Mouse (Mus musculus) forebrain, embryonic 12.5 days (tissue): ENCODE measurements around the gene Fitm2. TPM values are rescaled to one million over a fixed set of nuclear protein-coding genes. Genes with fewer than 3 reads are reported as not detected.
A peak's percentile ranks its signal among the peaks of the same experiment; 100 is the strongest.
"Not testable (repeated sequence)": the region's sequence is repeated elsewhere in the genome, so short reads cannot be mapped to it uniquely, and the experiment has no call there.

Experiments used
- ATAC-seq: fragments of 200-750 bp; cut with Nextera tagmentation; 2 replicates; pipeline ENCODE4 v1.8.0; 2017; ENCODE audit warnings: moderate TSS enrichment; ENCODE audit not compliant: low FRiP score
- H3K27ac ChIP-seq: fragments of 300-500 bp; sonication (generic); 2 replicates; pipeline ENCODE4 v1.5.1; 2016; ENCODE audit warnings: mild to moderate bottlenecking
- H3K27me3 ChIP-seq: fragments of 300-500 bp; sonication (generic); 2 replicates; pipeline ENCODE4 v1.6.1; 2016; ENCODE audit warnings: mild to moderate bottlenecking
- H3K36me3 ChIP-seq: fragments of 300-500 bp; sonication (generic); replicated peaks from 2 replicates; pipeline ENCODE4 v1.6.1; 2016; ENCODE audit warnings: mild to moderate bottlenecking
- H3K4me1 ChIP-seq: fragments of 300-500 bp; sonication (generic); 2 replicates; pipeline ENCODE4 v1.6.1; 2016
- H3K4me2 ChIP-seq: fragments of 300-500 bp; sonication (generic); 2 replicates; pipeline ENCODE4 v1.6.1; 2016; ENCODE audit warnings: mild to moderate bottlenecking, moderate library complexity
- H3K4me3 ChIP-seq: fragments of 300-500 bp; sonication (generic); replicated peaks from 2 replicates; pipeline ENCODE4 v1.5.1; 2016; ENCODE audit warnings: mild to moderate bottlenecking
- H3K9ac ChIP-seq: fragments of 300-500 bp; sonication (generic); 2 replicates; pipeline ENCODE4 v1.6.1; 2016; ENCODE audit warnings: mild to moderate bottlenecking
- H3K9me3 ChIP-seq: fragments of 300-500 bp; sonication (generic); 2 replicates; pipeline ENCODE4 v1.6.1; 2016
- WGBS: fragments of 180-500 bp; shearing (Covaris S2); methylation state at CpG from one replicate; pipeline ENCODE4 v1.1.7; 2016; 5-methylcytosine and 5-hydroxymethylcytosine counted together
- polyA plus RNA-seq: library from polyadenylated mRNA; unstranded; fragments of >200 nt; fragmentation: Nextera tagmentation; extraction: Ambion mirVana; gene quantifications from 2 replicates; pipeline ENCODE4 v1.2.1, GENCODE M21; 2016

The Fitm2 gene
- polyA plus RNA-seq, 1 experiment from 2014 or later, result 11.7 TPM

- H3K27me3 ChIP-seq, result peaks cover 12% of the 10 kb centered on the region
- ATAC-seq, result no peak
- H3K4me2 ChIP-seq, result no peak overlapping the region
Measured at GRCm38 (mm10) chr2:163462386-163462785, 10.0 kb downstream of the Fitm2 start.

GRCm38 (mm10) chr2:163461307-163461706 lies 11.1 kb downstream of the Fitm2 start:
- H3K4me1 ChIP-seq, H3K4me2 ChIP-seq, H3K36me3 ChIP-seq, H3K9ac ChIP-seq, H3K4me3 ChIP-seq, ATAC-seq, H3K9me3 ChIP-seq, H3K27ac ChIP-seq: not testable (repeated sequence)
- peaks cover 12% of the 10 kb centered on the region for H3K27me3 ChIP-seq
- WGBS, result 93% methylated on average over 9 of the region's 9 CpGs

More at GRCm38 (mm10) chr2:163462386-163462785, 10.0 kb downstream of the Fitm2 start:
- Histone ChIP-seq H3K36me3 (0 out of 2 replicates have a peak, but pooled peaks cover 9% of the 10 kb centered on the region), H3K27ac (no peak overlapping the region), H3K4me1 (peaks cover 6% of the 10 kb centered on the region; the same call in 1 of the 2 replicates), H3K9ac (no peak overlapping the region), H3K9me3 (no peaks in the 10 kb centered on the region), H3K4me3 (no peak overlapping the region)
- whole genome bisulfite sequencing, result 87% methylated on average over 5 of the region's 5 CpGs

GRCm38 (mm10) chr2:163460622-163461021 lies 11.8 kb downstream of the Fitm2 start:
- Histone ChIP-seq H3K27ac (no peak overlapping the region), H3K27me3 (peaks cover 12% of the 10 kb centered on the region), H3K4me3 (no peak overlapping the region), H3K9ac (no peak overlapping the region), H3K4me2 (no peak overlapping the region), H3K9me3 (no peaks in the 10 kb centered on the region), H3K36me3 (no peaks in the 10 kb centered on the region), H3K4me1 (peaks cover 6% of the 10 kb centered on the region; the same call in 1 of the 2 replicates)
- no peak for ATAC-seq
- 92% methylated on average over 8 of the region's 8 CpGs for WGBS

- Histone ChIP-seq H3K27me3 (peaks cover 12% of the 10 kb centered on the region), H3K4me1 (peaks cover 6% of the 10 kb centered on the region; the same call in 1 of the 2 replicates), H3K4me2 (peak overlapping the region; percentile 24; the same call in 1 of the 2 replicates), H3K9me3 (no peaks in the 10 kb centered on the region), H3K9ac (no peak overlapping the region; the same call in 1 of the 2 replicates), H3K4me3 (no peak overlapping the region), H3K27ac (no peak overlapping the region), H3K36me3 (peaks cover 3% of the 10 kb centered on the region; the same call in 1 of the 2 replicates)
- ATAC-seq, result no peak
- 42% methylated on average over 10 of the region's 10 CpGs for WGBS
Measured at GRCm38 (mm10) chr2:163459380-163459779, 13.0 kb downstream of the Fitm2 start.

GRCm38 (mm10) chr2:163458539-163459265 lies 13.7 kb downstream of the Fitm2 start:
- Histone ChIP-seq H3K27ac (no peak overlapping the region), H3K36me3 (peaks cover 10% of the 10 kb centered on the region; the same call in 1 of the 2 replicates), H3K9me3 (no peaks in the 10 kb centered on the region), H3K27me3 (peaks cover 12% of the 10 kb centered on the region), H3K9ac (no peak overlapping the region), H3K4me3 (no peak overlapping the region), H3K4me2 (peak overlapping the region; percentile 24; the same call in 1 of the 2 replicates), H3K4me1 (peaks cover 6% of the 10 kb centered on the region; the same call in 1 of the 2 replicates)
- ATAC-seq, result no peak
- WGBS, result 64% methylated on average over 27 of the region's 27 CpGs

GRCm38 (mm10) chr2:163453378-163453777 lies 19.1 kb downstream of the Fitm2 start:
- Histone ChIP-seq H3K27me3 (peaks cover 3% of the 10 kb centered on the region), H3K36me3 (peaks cover 36% of the 10 kb centered on the region; the same call in 1 of the 2 replicates), H3K4me2 (no peak overlapping the region), H3K9me3 (no peaks in the 10 kb centered on the region), H3K27ac (no peak overlapping the region), H3K9ac (no peak overlapping the region), H3K4me1 (no peaks in the 10 kb centered on the region), H3K4me3 (no peak overlapping the region)
- 93% methylated on average over 13 of the region's 13 CpGs for WGBS
- ATAC-seq, result no peak

GRCm38 (mm10) chr2:163452738-163453137 lies 19.7 kb downstream of the Fitm2 start:
- Histone ChIP-seq H3K27me3 (no peaks in the 10 kb centered on the region), H3K9ac (no peak overlapping the region), H3K36me3 (peaks cover 36% of the 10 kb centered on the region; the same call in 1 of the 2 replicates), H3K9me3 (no peaks in the 10 kb centered on the region), H3K27ac (no peak overlapping the region), H3K4me1 (no peaks in the 10 kb centered on the region), H3K4me2 (no peak overlapping the region), H3K4me3 (no peak overlapping the region)
- 92% methylated on average over 6 of the region's 6 CpGs for WGBS
- ATAC-seq, result no peak

GRCm38 (mm10) chr2:163450668-163451295 lies 21.6 kb downstream of the Fitm2 start:
- Histone ChIP-seq H3K36me3 (peaks cover 49% of the 10 kb centered on the region; the same call in 1 of the 2 replicates), H3K9ac (no peak overlapping the region), H3K4me3 (no peak overlapping the region), H3K4me2 (no peak overlapping the region), H3K4me1 (no peaks in the 10 kb centered on the region), H3K27me3 (no peaks in the 10 kb centered on the region), H3K27ac (no peak overlapping the region), H3K9me3 (no peaks in the 10 kb centered on the region)
- WGBS, result 76% methylated on average over 6 of the region's 6 CpGs
- no peak for ATAC-seq

GRCm38 (mm10) chr2:163449276-163449675 lies 23.2 kb downstream of the Fitm2 start:
- Histone ChIP-seq H3K4me1 (no peaks in the 10 kb centered on the region; the same call in 1 of the 2 replicates), H3K4me3 (no peak overlapping the region), H3K27ac (no peak overlapping the region), H3K36me3 (peaks cover 45% of the 10 kb centered on the region; the same call in 1 of the 2 replicates), H3K9ac (no peak overlapping the region), H3K4me2 (no peak overlapping the region), H3K9me3 (no peaks in the 10 kb centered on the region), H3K27me3 (no peaks in the 10 kb centered on the region)
- 65% methylated on average over 3 of the region's 3 CpGs for WGBS
- ATAC-seq, result no peak

- WGBS, result 87% methylated on average over 12 of the region's 12 CpGs
- no peak overlapping the region for H3K9ac ChIP-seq
- no peak overlapping the region for H3K4me2 ChIP-seq
- H3K36me3 ChIP-seq, result peaks cover 31% of the 10 kb centered on the region; the same call in 1 of the 2 replicates
- no peaks in the 10 kb centered on the region for H3K9me3 ChIP-seq
- ATAC-seq, result no peak
- no peaks in the 10 kb centered on the region; the same call in 1 of the 2 replicates for H3K4me1 ChIP-seq
- no peaks in the 10 kb centered on the region for H3K27me3 ChIP-seq
- no peak overlapping the region for H3K4me3 ChIP-seq
- no peak overlapping the region for H3K27ac ChIP-seq
Measured at GRCm38 (mm10) chr2:163447375-163447774, 25.1 kb downstream of the Fitm2 start.

- no peak overlapping the region for H3K9ac ChIP-seq
- H3K27me3 ChIP-seq, result 0 out of 2 replicates have a peak, but pooled peaks cover 4% of the 10 kb centered on the region
- ATAC-seq, result no peak
- peaks cover 13% of the 10 kb centered on the region; the same call in 1 of the 2 replicates for H3K36me3 ChIP-seq
- peaks cover 20% of the 10 kb centered on the region for H3K4me1 ChIP-seq
- 73% methylated on average over 7 of the region's 7 CpGs for WGBS
- no peak overlapping the region for H3K27ac ChIP-seq
- H3K4me2 ChIP-seq, result no peak overlapping the region
- H3K4me3 ChIP-seq, result no peak overlapping the region
- H3K9me3 ChIP-seq, result no peaks in the 10 kb centered on the region
Measured at GRCm38 (mm10) chr2:163444017-163444416, 28.4 kb downstream of the Fitm2 start.

GRCm38 (mm10) chr2:163443543-163443942 lies 28.9 kb downstream of the Fitm2 start:
- Histone ChIP-seq H3K36me3 (peaks cover 13% of the 10 kb centered on the region; the same call in 1 of the 2 replicates), H3K4me2 (no peak overlapping the region), H3K9ac (no peak overlapping the region), H3K27me3 (0 out of 2 replicates have a peak, but pooled peaks cover 7% of the 10 kb centered on the region), H3K4me1 (peaks cover 24% of the 10 kb centered on the region), H3K27ac (no peak overlapping the region), H3K4me3 (no peak overlapping the region), H3K9me3 (no peaks in the 10 kb centered on the region)
- no peak for ATAC-seq
- WGBS, result 78% methylated on average over 6 of the region's 6 CpGs
